Mouse (Mus musculus): ENCODE results near the gene Gnas.

GRCm38 (mm10) chr2:174330616-174331191 is 46.6 kb downstream of the Gnas start:
- TF ChIP-seq POLR2A (IDR thresholded peaks at IDR 0.05; ENCODE audit: extremely low read depth, insufficient read depth, low read length) (no peak), CTCF (IDR thresholded peaks at IDR 0.05; ENCODE audit: extremely low read depth, insufficient read depth, low read length) (no peak)

Measured in cortical plate, adult 2 months (tissue).